In genomic region chr4:46389612-46390341, GRCm38 (mm10) we compare ENCODE assay signal across 8 mouse cellular contexts. TPM values are rescaled to one million over a fixed set of nuclear protein-coding genes. Genes with fewer than 3 reads are reported as not detected.
A peak's percentile ranks its signal among the peaks of the same experiment; 100 is the strongest.
DNase-seq lines count a peak whose midpoint lies in the region; ATAC-seq and TF ChIP-seq lines count a peak whose summit lies in the region.
"Had no signal": no experiment of that assay in that cellular context is flagged by ENCODE, and none has a peak within 500 bp of the region (broad histone marks: within the 10 kb centered on the region; RNA-seq: fewer than 3 reads in every experiment).

No protein-coding gene starts in this region.

- H3K4me3 ChIP-seq in spleen, adult 2 months (ENCODE audit: extremely low read depth, insufficient read depth, insufficient read length), result peak overlapping the region; percentile 86
- H3K4me3 ChIP-seq in bone marrow macrophage, adult 2 months (ENCODE audit: insufficient read depth, low read length), result peak overlapping the region; percentile 77
- peak overlapping the region; percentile 75 for H3K4me3 ChIP-seq in forebrain, embryonic 16.5 days (replicated peaks; ENCODE audit: low read length)

- H3K4me1 ChIP-seq in spleen, adult 2 months (ENCODE audit: control insufficient read depth, insufficient read depth, insufficient read length), result peaks cover 2% of the 10 kb centered on the region; the same call in 1 of the 2 replicates
- no peaks in the 10 kb centered on the region; the same call in 1 of the 2 replicates for H3K4me1 ChIP-seq in bone marrow macrophage, adult 2 months (ENCODE audit: control insufficient read depth, insufficient read depth, low read length)
- peaks cover 4% of the 10 kb centered on the region for H3K4me1 ChIP-seq in forebrain, embryonic 16.5 days (replicated peaks; ENCODE audit: control insufficient read depth, insufficient read depth, low read length)

- TF ChIP-seq CTCF in spleen, adult 2 months (IDR thresholded peaks at IDR 0.05; ENCODE audit: extremely low read depth, insufficient read depth, insufficient read length, insufficient replicate concordance), result no peak
- TF ChIP-seq CTCF in bone marrow macrophage, adult 2 months (IDR thresholded peaks at IDR 0.05; ENCODE audit: low read depth, low read length), result no peak

- peak overlapping the region; percentile 89 for H3K9ac ChIP-seq in forebrain, embryonic 16.5 days (replicated peaks; ENCODE audit: low read depth, low read length)

- H3K36me3 ChIP-seq in spleen, adult 2 months (ENCODE audit: control insufficient read depth, insufficient read depth, low read length), result peaks cover 10% of the 10 kb centered on the region
- peaks cover 3% of the 10 kb centered on the region; the same call in 1 of the 2 replicates for H3K36me3 ChIP-seq in forebrain, embryonic 16.5 days (ENCODE audit: control insufficient read depth, insufficient read depth)

- no peak for ATAC-seq in forebrain, embryonic 16.5 days
- peak; percentile 21; the same call in 1 of the 2 replicates for ATAC-seq in megakaryocyte progenitor cell, adult 5-6 weeks (replicated peaks; ENCODE audit: poor library complexity)

- peak in 1 of 2 experiments; percentile 25 for DNase-seq in spleen, adult 2 months (ENCODE audit: low read depth in 1 of 2, low spot score in 2 of 2)
- DNase-seq in spleen, adult 18-20 months, result no peak
- DNase-seq in kidney, postnatal 36 days, result peak; percentile 30 to 55
- DNase-seq in thymus, postnatal 0 days (ENCODE audit: low spot score), result peak; percentile 46

- no peaks in the 10 kb centered on the region for H3K9me3 ChIP-seq in forebrain, embryonic 16.5 days (ENCODE audit: control insufficient read depth, low read length)

- 1% methylated on average over 24 of the region's 24 CpGs for WGBS in spleen, adult 2 months
- WGBS in forebrain, embryonic 16.5 days, result 2% methylated on average over 24 of the region's 24 CpGs

- peak overlapping the region; percentile 79 for H3K4me2 ChIP-seq in forebrain, embryonic 16.5 days (ENCODE audit: low read length)

- no peaks in the 10 kb centered on the region for H3K27me3 ChIP-seq in spleen, adult 2 months (ENCODE audit: control insufficient read depth, insufficient read depth, low read length)
- H3K27me3 ChIP-seq in forebrain, embryonic 16.5 days (replicated peaks; ENCODE audit: control insufficient read depth, insufficient read depth, low read length), result no peaks in the 10 kb centered on the region

- peak overlapping the region; percentile 98 for H3K27ac ChIP-seq in spleen, adult 2 months (ENCODE audit: insufficient read depth, low read length)
- peak overlapping the region; percentile 84 for H3K27ac ChIP-seq in bone marrow macrophage, adult 2 months (ENCODE audit: insufficient read depth, low read depth, low read length)
- peak overlapping the region; percentile 88 for H3K27ac ChIP-seq in forebrain, embryonic 16.5 days (ENCODE audit: low read length)

- no peak for TF ChIP-seq POLR2A in spleen, adult 2 months (IDR thresholded peaks at IDR 0.05; ENCODE audit: low read depth, low read length)
- TF ChIP-seq POLR2A in bone marrow macrophage, adult 2 months (IDR thresholded peaks at IDR 0.05; ENCODE audit: borderline replicate concordance, low read depth, low read length), result no peak

RNA-seq across cellular contexts. Expression of gene Trmo, which starts 0.5 kb away (rescaled TPM):
- polyA plus RNA-seq in spleen, adult 2 months (2012; rRNA removed), result 10.8 and 11.6 TPM in 2 replicates
- polyA plus RNA-seq in bone marrow macrophage, adult 2 months (2012; ENCODE audit: insufficient read depth, insufficient read length, missing spikeins), result 4.2 and 5.7 TPM in 2 replicates
- 12.7 and 13.4 TPM in 2 replicates for polyA plus RNA-seq in forebrain, embryonic 16.5 days (2015; fragmentation: Nextera tagmentation; extraction: Ambion mirVana)
- 6.7 and 9.1 TPM in 2 replicates for total RNA-seq in megakaryocyte progenitor cell, adult 5-6 weeks (2015)
- total RNA-seq in megakaryocyte progenitor cell, adult 5-6 weeks (2017), result 12.6 and 14.4 TPM in 2 replicates
- 19.9 and 20.9 TPM in 2 replicates for polyA plus RNA-seq in thymus, postnatal 0 days (2015; fragmentation: Nextera tagmentation; extraction: Ambion mirVana)

RNA-seq across cellular contexts. Expression of gene Hemgn, which starts 23.5 kb away (rescaled TPM):
- 8.6 and 9.8 TPM in 2 replicates for polyA plus RNA-seq in spleen, adult 2 months (2012; rRNA removed)
- not detected in 2 replicates for polyA plus RNA-seq in bone marrow macrophage, adult 2 months (2012; ENCODE audit: insufficient read depth, insufficient read length, missing spikeins)
- polyA plus RNA-seq in forebrain, embryonic 16.5 days (2015; fragmentation: Nextera tagmentation; extraction: Ambion mirVana), result 0.09 and 0.10 TPM in 2 replicates
- 11.7 and 25.5 TPM in 2 replicates for total RNA-seq in megakaryocyte progenitor cell, adult 5-6 weeks (2015)
- 9.6 and 20.6 TPM in 2 replicates for total RNA-seq in megakaryocyte progenitor cell, adult 5-6 weeks (2017)
- 5.3 and 6.8 TPM in 2 replicates for polyA plus RNA-seq in thymus, postnatal 0 days (2015; fragmentation: Nextera tagmentation; extraction: Ambion mirVana)

RNA-seq across cellular contexts. Expression of gene Foxe1, which starts 46.4 kb away (rescaled TPM):
- polyA plus RNA-seq in spleen, adult 2 months (2012; rRNA removed), result 0.04 TPM in 1 of 2 replicates, not detected in the other
- not detected in 2 replicates for polyA plus RNA-seq in bone marrow macrophage, adult 2 months (2012; ENCODE audit: insufficient read depth, insufficient read length, missing spikeins)
- not detected in 2 replicates for polyA plus RNA-seq in forebrain, embryonic 16.5 days (2015; fragmentation: Nextera tagmentation; extraction: Ambion mirVana)
- total RNA-seq in megakaryocyte progenitor cell, adult 5-6 weeks (2015), result not detected in 2 replicates
- total RNA-seq in megakaryocyte progenitor cell, adult 5-6 weeks (2017), result not detected in 2 replicates
- polyA plus RNA-seq in thymus, postnatal 0 days (2015; fragmentation: Nextera tagmentation; extraction: Ambion mirVana), result 0.08 TPM in 1 of 2 replicates, not detected in the other
- polyA plus RNA-seq: gonadal fat pad, adult 2 months had no signal

Comparison
In these comparisons a context has a peak if more than half of its experiments do, and no peak if none do; other contexts are left out.
1. DNase-seq: peak in kidney, postnatal 36 days (2 of 2) and thymus, postnatal 0 days (single experiment); none in spleen, adult 18-20 months (0 of 2).
2. Peak in every context shown above with its lines, with median percentiles within 50 percentile points of each other: H3K27ac ChIP-seq and H3K4me3 ChIP-seq.